Mouse (Mus musculus): Measurements from ENCODE around the gene Ralgps1. TPM values are rescaled to one million over a fixed set of nuclear protein-coding genes. Genes with fewer than 3 reads are reported as not detected.

Gene Ralgps1
- total RNA-seq, 1 experiment from 2014 or later = 1.9 TPM

DNA sequence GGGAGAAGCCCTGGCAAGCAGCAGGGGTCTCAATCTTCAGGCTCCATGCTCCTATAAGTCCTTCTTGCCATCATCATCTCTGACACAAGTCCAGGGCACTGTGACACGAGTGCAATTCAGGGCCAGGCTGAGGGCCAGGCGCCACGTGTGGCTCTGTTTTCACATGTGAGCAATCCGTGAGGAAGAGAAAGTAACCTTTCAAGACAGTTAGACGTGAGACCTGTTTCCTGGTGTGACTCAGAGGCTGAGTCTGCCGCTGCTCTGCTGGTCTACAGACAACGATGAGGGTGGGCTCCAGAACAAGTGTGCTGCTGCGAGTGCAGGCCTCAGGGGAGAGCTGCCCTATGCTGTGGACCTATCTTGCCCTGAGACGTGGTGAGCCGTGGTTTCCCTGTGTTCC is 198.2 kb downstream of the Ralgps1 start:
- ATAC-seq (replicated peaks; ENCODE audit: insufficient number of reproducible peaks, low FRiP score, low TSS enrichment, poor library complexity, severe bottlenecking) = peak; percentile 61

- ATAC-seq (replicated peaks; ENCODE audit: insufficient number of reproducible peaks, low FRiP score, low TSS enrichment, poor library complexity, severe bottlenecking) = no peak
Observed at GRCm38 (mm10) chr2:33170777-33171565, 200.3 kb downstream of the Ralgps1 start.

GRCm38 (mm10) chr2:33169445-33169844 is 201.8 kb downstream of the Ralgps1 start:
- ATAC-seq (replicated peaks; ENCODE audit: insufficient number of reproducible peaks, low FRiP score, low TSS enrichment, poor library complexity, severe bottlenecking) = no peak

- no peak for ATAC-seq (replicated peaks; ENCODE audit: insufficient number of reproducible peaks, low FRiP score, low TSS enrichment, poor library complexity, severe bottlenecking)
Observed at GRCm38 (mm10) chr2:33167060-33167459, 204.2 kb downstream of the Ralgps1 start.

GRCm38 (mm10) chr2:33165710-33166374 is 205.4 kb downstream of the Ralgps1 start:
- ATAC-seq (replicated peaks; ENCODE audit: insufficient number of reproducible peaks, low FRiP score, low TSS enrichment, poor library complexity, severe bottlenecking) = no peak

- no peak for ATAC-seq (replicated peaks; ENCODE audit: insufficient number of reproducible peaks, low FRiP score, low TSS enrichment, poor library complexity, severe bottlenecking)
Observed at GRCm38 (mm10) chr2:33165229-33165628, 206.1 kb downstream of the Ralgps1 start.

- ATAC-seq (replicated peaks; ENCODE audit: insufficient number of reproducible peaks, low FRiP score, low TSS enrichment, poor library complexity, severe bottlenecking) = no peak
Observed at GRCm38 (mm10) chr2:33164646-33165045, 206.6 kb downstream of the Ralgps1 start.

DNA sequence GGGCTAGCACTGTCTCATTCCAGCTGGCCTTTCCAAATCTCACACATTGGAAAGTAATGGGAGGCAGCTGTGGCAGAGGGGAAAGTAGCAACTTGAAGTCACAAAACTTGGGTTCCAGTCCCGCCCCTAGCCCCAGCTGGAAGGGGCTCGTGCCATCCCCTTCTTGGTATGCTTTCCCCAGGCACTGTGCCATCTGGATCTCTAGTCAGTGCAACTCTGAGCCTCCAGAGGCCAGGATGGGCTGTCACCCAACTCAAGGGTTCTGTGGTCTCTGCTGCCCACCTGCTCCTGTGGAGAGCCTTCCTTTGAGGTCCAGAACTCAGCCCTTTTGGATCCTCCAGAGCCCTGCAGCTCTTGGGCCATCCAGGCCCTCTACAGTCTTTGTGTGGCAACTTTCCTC is 209.2 kb downstream of the Ralgps1 start:
- no peak for ATAC-seq (replicated peaks; ENCODE audit: insufficient number of reproducible peaks, low FRiP score, low TSS enrichment, poor library complexity, severe bottlenecking)

DNA sequence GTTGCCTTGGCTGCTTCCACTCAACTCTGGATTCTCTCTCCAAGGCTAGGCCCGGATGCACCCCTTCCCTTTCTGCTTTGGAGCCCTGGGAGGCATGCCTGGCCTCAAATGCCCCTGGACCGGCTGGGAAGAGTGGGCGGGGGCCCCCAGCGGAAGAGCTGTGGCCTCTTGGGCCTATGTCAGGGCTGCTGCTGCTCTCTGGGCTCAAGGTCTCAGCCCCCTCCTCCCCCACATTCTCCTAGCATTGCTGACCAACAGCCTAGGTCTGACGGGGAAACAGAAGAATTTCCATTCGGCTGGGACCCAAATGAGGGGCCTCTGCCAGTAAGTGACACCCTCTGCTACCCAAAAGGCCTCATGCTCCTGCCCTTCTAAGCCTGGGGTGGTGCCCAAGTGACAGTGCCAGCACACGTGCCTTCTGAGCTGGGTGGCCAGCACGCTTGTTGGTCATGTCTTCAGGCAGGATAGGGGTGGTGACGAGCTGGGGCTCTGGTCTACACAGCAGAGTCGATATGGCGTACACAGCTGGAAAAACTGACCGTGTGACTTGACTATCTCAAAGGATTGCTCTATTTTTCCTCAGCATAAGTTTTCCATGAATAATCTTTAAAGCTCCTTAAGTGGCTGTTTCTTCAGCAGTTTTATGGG is 210.8 kb downstream of the Ralgps1 start:
- ATAC-seq (replicated peaks; ENCODE audit: insufficient number of reproducible peaks, low FRiP score, low TSS enrichment, poor library complexity, severe bottlenecking) = no peak

GRCm38 (mm10) chr2:33159593-33159992 is 211.7 kb downstream of the Ralgps1 start:
- no peak for ATAC-seq (replicated peaks; ENCODE audit: insufficient number of reproducible peaks, low FRiP score, low TSS enrichment, poor library complexity, severe bottlenecking)

- ATAC-seq (replicated peaks; ENCODE audit: insufficient number of reproducible peaks, low FRiP score, low TSS enrichment, poor library complexity, severe bottlenecking) = no peak
Observed at GRCm38 (mm10) chr2:33158895-33159294, 212.4 kb downstream of the Ralgps1 start.

DNA sequence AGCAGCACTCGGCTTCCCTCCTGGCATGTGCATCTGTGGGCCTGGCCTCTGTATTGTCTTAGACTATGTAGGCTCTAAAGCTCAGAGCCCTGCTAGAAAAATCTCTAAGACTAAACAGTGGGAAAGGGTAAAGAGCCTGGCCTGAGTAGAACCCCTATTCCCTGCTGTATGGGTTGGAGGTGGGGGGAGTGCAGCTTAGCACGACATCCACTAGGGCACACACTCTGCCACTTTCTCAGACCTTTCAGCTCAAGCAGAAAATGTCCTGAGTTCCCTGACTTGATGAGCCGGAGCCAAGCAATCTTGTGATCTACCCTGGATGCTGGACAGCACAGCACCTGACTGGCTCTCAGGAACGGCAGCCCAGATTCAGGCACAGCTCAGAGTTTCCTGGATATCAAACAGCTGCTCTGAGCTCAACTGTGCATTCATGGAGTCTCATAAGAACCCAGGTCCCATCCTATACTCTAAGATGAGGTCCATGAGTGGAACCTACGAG is 215.0 kb downstream of the Ralgps1 start:
- no peak for ATAC-seq (replicated peaks; ENCODE audit: insufficient number of reproducible peaks, low FRiP score, low TSS enrichment, poor library complexity, severe bottlenecking)

- ATAC-seq (replicated peaks; ENCODE audit: insufficient number of reproducible peaks, low FRiP score, low TSS enrichment, poor library complexity, severe bottlenecking) = peak; percentile 63
Observed at GRCm38 (mm10) chr2:33154751-33155372, 216.4 kb downstream of the Ralgps1 start.

- ATAC-seq (replicated peaks; ENCODE audit: insufficient number of reproducible peaks, low FRiP score, low TSS enrichment, poor library complexity, severe bottlenecking) = no peak
Observed at GRCm38 (mm10) chr2:33146994-33147393, 224.3 kb downstream of the Ralgps1 start.

DNA sequence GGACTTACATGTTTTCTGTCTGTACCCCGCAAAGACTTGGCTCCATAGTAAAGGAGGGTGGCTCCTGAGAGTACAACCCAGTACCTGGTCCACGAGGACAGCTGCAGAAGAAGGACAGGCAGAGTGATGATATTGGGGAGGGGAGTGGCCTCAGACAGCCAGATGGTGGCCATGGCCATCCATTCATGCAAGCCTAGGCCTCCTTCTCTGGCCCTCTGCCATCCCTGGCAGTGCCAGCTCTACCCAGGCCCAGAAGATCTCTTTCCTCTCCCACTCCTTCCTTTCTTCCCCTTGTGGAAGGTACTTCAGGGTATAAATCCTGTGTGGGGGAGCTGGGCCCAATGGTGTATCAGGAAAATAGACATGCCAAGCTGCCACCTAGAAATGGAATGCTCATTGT is 228.0 kb downstream of the Ralgps1 start:
- ATAC-seq (replicated peaks; ENCODE audit: insufficient number of reproducible peaks, low FRiP score, low TSS enrichment, poor library complexity, severe bottlenecking) = no peak

- no peak for ATAC-seq (replicated peaks; ENCODE audit: insufficient number of reproducible peaks, low FRiP score, low TSS enrichment, poor library complexity, severe bottlenecking)
Observed at GRCm38 (mm10) chr2:33138491-33138890, 232.8 kb downstream of the Ralgps1 start.

DNA sequence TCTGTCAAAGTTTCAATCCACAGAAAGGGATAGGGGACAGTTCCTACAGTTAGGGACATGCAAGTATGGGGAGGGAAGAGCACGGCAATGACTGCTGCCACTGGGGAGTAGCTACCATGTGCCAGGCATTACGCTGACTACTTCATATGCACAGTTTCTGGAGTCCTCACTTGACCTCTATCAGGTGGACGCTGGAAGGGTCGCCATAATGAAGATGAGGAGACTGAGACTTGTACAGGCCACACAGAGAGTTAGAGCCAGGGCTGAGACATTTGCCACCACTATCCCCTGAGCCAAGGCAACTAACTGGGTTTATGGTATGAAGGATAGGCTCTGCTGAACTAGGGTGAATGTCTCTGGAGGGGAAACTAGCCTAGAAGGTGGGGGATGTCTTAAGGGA is 233.6 kb downstream of the Ralgps1 start:
- no peak for ATAC-seq (replicated peaks; ENCODE audit: insufficient number of reproducible peaks, low FRiP score, low TSS enrichment, poor library complexity, severe bottlenecking)

GRCm38 (mm10) chr2:33137244-33137643 is 234.0 kb downstream of the Ralgps1 start:
- no peak for ATAC-seq (replicated peaks; ENCODE audit: insufficient number of reproducible peaks, low FRiP score, low TSS enrichment, poor library complexity, severe bottlenecking)

- ATAC-seq (replicated peaks; ENCODE audit: insufficient number of reproducible peaks, low FRiP score, low TSS enrichment, poor library complexity, severe bottlenecking) = no peak
Observed at GRCm38 (mm10) chr2:33136366-33136765, 234.9 kb downstream of the Ralgps1 start.
